Mouse (Mus musculus): ENCODE results near the gene Vps33b.

DNA sequence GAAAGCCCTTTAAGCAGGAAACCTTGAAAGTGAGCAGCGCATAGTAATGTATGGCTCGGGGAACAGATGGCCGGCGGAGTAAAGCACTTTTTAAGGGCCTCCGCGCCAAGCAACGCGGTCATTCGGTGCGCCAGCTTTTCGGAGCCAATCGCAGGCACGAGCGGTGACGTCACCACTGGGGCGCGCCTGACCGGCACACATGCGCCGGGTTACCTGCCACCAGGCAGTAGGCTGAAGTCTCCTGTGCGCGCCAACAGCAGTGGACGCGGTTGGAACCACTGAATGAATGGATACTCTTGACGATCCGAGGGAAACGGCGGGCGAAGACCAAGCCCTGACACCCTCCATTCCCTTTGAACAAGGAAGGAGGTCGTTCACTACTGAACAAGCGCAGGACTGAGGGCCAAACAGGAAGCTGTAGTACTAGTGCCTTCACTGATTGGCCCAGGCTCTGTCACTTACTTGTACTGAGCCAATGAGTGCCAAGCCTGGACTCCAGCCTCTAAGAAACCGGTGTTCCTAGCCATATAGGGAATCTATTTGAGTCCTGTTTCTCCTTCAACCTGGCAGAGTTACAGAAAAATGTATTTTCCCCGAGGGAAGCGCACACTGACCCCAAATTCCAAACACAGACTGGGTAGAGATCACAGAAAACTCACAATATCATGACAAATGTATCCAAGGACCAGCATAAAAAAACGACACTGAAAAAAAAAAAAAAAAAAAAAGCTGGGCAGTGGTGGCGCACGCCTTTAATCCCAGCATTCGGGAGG, 54.8 kb downstream of the Vps33b start, which contains the start of gene Rccd1:
- TF ChIP-seq CTCF (IDR thresholded peaks at IDR 0.05; ENCODE audit: borderline replicate concordance, control insufficient read depth, extremely low read depth, insufficient read depth, low read length, poor library complexity) (no peak; the same call in 1 of the 2 replicates), POLR2A (IDR thresholded peaks at IDR 0.05; ENCODE audit: control insufficient read depth, extremely low read depth, insufficient read depth, low read length, poor library complexity) (peak; percentile 54; the same call in 1 of the 2 replicates)

Data from thymus, adult 2 months (tissue).